Mouse (Mus musculus) erythroblast, embryonic 14.5 days (primary cell): ENCODE results near the gene Whamm. TPM values are rescaled to one million over a fixed set of nuclear protein-coding genes. Genes with fewer than 3 reads are reported as not detected.

Experiments used
- H3K27me3 ChIP-seq: 2 replicates; pipeline ENCODE4 v1.6.1; 2012; ENCODE audit warnings: inconsistent platforms; ENCODE audit not compliant: control insufficient read depth
- H3K36me3 ChIP-seq: 2 replicates; pipeline ENCODE4 v1.6.1; 2012; ENCODE audit warnings: mild to moderate bottlenecking, inconsistent platforms; ENCODE audit not compliant: control insufficient read depth
- H3K4me1 ChIP-seq: 2 replicates; pipeline ENCODE4 v1.6.1; 2012; ENCODE audit warnings: inconsistent platforms; ENCODE audit not compliant: control insufficient read depth
- H3K4me3 ChIP-seq: replicated peaks from 2 replicates; pipeline ENCODE3; 2012; ENCODE audit warnings: moderate library complexity, mild to moderate bottlenecking, inconsistent platforms
- H3K9me3 ChIP-seq: 2 replicates; pipeline ENCODE4 v1.6.1; 2012; ENCODE audit warnings: low read length, inconsistent platforms, mixed read lengths; ENCODE audit not compliant: control insufficient read depth
- GATA1 ChIP-seq: IDR thresholded peaks from 2 replicates; pipeline ENCODE4 v1.6.1; 2012; ENCODE audit warnings: low read length, inconsistent platforms, mixed read lengths
- TAL1 ChIP-seq: IDR thresholded peaks from 3 replicates; pipeline ENCODE4 v1.6.1; 2012; ENCODE audit warnings: low read length, inconsistent platforms, mixed read lengths
- polyA plus RNA-seq: library from polyadenylated mRNA; stranded (reverse); fragments of >175 nt; gene quantifications from 2 replicates; pipeline ENCODE4 v1.2.3, GENCODE M21; 2012

The Whamm gene
- polyA plus RNA-seq, 1 experiment: 3.9 TPM

DNA sequence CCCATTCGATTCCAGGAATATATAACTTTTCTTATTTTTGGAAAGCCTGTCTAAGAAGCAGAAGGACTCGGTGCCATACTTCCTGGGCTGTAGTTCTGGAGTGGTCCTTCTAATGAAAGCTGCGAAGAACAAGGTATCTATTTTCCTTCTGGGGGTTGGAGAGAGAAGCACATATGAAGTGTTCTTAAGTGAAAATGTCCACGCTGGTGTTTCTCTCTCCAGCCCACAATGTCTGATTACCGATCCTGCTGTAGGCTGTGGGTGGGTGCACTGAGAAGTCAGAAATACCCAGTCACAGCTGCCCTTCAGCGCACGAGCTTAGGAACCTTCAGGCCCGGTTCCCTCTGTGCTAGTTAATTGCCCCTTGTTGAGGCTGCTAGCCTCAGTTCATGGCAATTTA is 60.2 kb downstream of the Whamm start:
- H3K36me3 ChIP-seq: no peaks in the 10 kb centered on the region
- H3K4me3 ChIP-seq: no peak overlapping the region
- H3K27me3 ChIP-seq: no peaks in the 10 kb centered on the region
- H3K4me1 ChIP-seq: no peaks in the 10 kb centered on the region
- peaks cover 4% of the 10 kb centered on the region for H3K9me3 ChIP-seq
- TF ChIP-seq GATA1 (no peak), TAL1 (no peak)

DNA sequence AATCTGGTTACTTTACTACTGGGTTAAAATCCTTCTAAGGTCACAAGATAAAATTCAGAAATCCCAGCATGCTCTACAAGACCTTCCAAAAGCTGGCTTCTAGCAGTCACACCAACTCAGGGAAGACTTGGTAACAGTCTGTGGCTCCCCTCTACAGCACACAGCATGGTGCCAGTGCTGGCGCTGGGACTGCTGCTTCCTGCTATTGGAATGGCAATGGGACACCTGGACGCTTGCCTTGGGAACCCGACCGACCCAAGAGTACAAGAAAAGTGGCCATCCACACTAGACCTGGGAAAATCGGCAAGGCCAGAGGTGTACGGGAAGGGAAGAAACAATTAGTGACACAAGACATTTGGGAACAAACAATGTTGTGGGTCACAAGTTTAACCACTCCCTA is 61.5 kb downstream of the Whamm start:
- Histone ChIP-seq H3K9me3 (0 out of 2 replicates have a peak, but pooled peaks cover 2% of the 10 kb centered on the region), H3K4me3 (no peak overlapping the region), H3K36me3 (no peaks in the 10 kb centered on the region), H3K4me1 (no peaks in the 10 kb centered on the region), H3K27me3 (no peaks in the 10 kb centered on the region)
- TF ChIP-seq TAL1 (no peak), GATA1 (no peak)

DNA sequence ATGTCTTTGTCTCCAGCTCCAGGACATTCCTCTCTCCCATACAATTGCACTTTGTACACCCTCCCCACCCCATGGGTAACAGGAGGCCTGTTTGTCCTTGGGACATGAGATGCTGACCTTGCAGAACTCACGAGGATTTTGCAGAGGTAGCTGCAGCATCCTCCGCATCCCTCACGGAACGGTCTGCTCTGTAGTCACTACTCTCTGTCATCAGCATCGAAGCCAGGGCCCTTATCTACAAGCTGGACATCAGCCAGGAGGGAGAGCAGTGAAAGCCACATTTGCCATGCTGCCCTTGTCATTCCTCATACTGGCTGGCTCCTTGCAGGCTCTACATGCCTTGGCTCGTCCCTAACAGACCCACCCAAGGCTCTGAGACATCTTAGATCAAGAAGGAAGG is 70.0 kb downstream of the Whamm start:
- Histone ChIP-seq H3K4me3 (no peak overlapping the region), H3K36me3 (no peaks in the 10 kb centered on the region), H3K4me1 (no peaks in the 10 kb centered on the region), H3K9me3 (no peaks in the 10 kb centered on the region), H3K27me3 (no peaks in the 10 kb centered on the region; the same call in 1 of the 2 replicates)
- no peak for TF ChIP-seq TAL1
- no peak for TF ChIP-seq GATA1

DNA sequence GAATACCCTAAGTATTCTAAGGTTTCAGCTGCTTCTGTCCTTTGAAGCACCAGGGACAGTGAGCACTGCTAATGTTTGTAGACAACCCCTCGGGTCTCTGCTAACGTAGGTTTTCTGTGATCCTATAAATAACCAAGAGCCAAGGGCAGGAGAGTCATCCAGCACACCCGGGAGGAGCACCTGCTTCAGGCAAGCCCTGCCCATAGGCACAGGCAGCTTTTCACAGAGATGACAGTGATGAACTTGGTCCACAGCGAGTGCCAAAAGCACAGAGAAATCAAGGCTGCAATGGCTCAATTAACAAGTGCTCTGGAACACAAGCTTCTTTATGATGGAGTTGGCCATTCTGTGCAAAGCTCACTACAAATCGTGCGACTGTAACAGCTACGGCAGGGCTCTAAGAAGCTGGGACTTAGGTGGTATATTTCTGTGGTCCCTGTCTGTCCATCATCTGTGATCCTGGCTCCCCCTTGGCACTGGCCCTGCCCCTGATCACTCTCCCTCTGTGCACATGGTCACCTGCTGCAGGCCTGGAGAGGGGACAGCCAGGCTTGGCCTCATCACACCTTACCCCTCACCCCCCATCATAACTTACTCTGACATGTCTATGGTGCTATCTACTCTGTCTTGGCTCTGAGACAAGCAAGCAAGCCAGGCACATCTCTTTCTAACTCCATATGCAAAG is 73.6 kb downstream of the Whamm start:
- Histone ChIP-seq H3K4me3 (no peak overlapping the region), H3K27me3 (no peaks in the 10 kb centered on the region; the same call in 1 of the 2 replicates), H3K36me3 (no peaks in the 10 kb centered on the region), H3K9me3 (no peaks in the 10 kb centered on the region), H3K4me1 (no peaks in the 10 kb centered on the region)
- no peak for TF ChIP-seq GATA1
- TF ChIP-seq TAL1: no peak

Other genes with a start within 250 kb of the Whamm start
- 31.7 and 36.7 TPM in 2 replicates for gene Rps17, start 226.0 kb upstream of the Whamm start, polyA plus RNA-seq
- gene Cpeb1, start 115.8 kb upstream of the Whamm start, polyA plus RNA-seq: not detected in 2 replicates
- not detected in 2 replicates for gene Ap3b2, start 77.3 kb upstream of the Whamm start, polyA plus RNA-seq
- gene BC048679, start 73.0 kb upstream of the Whamm start, polyA plus RNA-seq: not detected in 2 replicates
- gene Fsd2, start 4.3 kb upstream of the Whamm start, polyA plus RNA-seq: not detected in 2 replicates
- gene Homer2, start 136.3 kb downstream of the Whamm start, polyA plus RNA-seq: 0.05 and 0.19 TPM in 2 replicates
- gene Ramac, start 191.7 kb downstream of the Whamm start, polyA plus RNA-seq: 1.7 and 2.3 TPM in 2 replicates
- gene 3110040N11Rik, start 218.2 kb downstream of the Whamm start, polyA plus RNA-seq: 0.50 and 1.6 TPM in 2 replicates